Mouse (Mus musculus) induced T-regulatory cell, adult 2 months (primary cell): ENCODE data around the gene Rufy1.
A peak's percentile ranks its signal among the peaks of the same experiment; 100 is the strongest.
"Not testable (repeated sequence)": the region's sequence is repeated elsewhere in the genome, so short reads cannot be mapped to it uniquely, and the experiment has no call there.

Experiments
- DNase-seq: peaks from one replicate; pipeline ENCODE4 v3.0.0-alpha.2; 2012; ENCODE audit warnings: low read depth

Rufy1 gene

DNA sequence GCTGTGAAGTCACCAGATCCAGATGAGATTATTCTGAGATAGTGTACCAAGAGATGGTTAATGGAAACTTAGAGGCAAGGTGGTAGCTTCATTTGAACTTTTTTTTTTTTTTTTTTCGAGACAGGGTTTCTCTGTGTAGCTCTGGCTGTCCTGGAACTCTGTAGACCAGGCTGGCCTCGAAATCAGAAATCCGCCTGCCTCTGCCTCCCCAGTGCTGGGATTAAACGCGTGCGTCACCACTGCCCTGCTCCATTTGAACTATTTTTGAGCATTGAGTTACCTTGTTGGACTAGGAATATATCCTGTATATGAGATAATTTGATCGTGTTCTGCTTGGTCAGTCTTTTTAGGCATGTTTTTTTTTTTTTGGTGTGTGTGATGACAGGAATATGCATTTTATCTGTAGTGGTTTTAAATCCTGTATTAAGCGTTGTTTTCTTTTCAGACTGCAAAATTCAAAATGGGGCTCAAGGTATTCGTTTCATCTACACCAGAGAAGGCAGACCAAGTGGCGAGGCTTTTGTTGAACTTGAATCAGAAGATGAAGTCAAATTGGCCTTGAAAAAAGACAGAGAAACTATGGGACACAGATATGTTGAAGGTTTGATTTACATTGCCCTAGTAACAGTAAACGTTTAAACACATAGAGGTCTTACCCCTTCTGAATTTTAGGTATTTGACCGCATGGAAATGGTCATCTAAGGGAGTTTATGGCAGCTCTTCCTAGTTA lies 51.7 kb downstream of the Rufy1 start:
- DNase-seq, result no peak

DNA sequence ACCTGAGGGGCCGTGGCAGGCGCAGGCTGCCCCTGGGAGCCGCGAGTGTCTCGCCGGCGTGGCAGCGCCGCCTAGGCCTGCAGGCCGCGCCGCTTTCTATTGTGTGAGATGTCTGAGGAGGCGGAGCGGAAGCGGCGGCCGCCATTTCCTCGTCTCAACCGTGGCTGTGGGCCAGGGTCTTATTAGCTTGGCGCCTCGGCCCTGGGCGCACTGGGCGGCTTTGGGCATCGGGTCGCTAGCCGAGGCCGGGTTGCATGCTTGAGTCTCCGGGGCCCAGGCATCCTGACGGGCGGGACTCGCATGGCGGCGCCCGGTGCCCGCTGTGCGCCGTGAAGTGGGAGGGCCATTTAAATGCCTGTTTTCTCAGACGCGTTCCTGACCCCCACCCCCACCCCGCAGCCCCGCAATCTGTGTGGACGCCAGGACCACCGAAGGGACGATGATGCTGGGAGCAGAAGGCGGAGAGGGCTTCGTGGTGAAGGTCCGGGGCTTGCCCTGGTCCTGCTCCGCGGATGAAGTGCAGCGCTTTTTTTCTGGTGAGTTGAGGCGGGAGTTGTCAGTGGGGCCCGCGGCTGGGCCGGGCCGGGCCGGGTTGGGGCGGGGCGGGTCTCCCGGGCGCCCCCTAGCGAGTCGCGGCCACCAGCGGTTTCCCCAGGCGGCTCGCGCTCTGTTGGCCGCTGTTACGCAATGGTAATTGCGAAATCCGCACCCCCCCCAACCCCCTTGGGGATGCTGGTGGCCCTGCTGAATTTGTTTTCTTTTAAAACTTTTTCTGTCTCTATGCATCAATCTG lies 52.8 kb downstream of the Rufy1 start:
- peak; percentile 92 for DNase-seq

DNA sequence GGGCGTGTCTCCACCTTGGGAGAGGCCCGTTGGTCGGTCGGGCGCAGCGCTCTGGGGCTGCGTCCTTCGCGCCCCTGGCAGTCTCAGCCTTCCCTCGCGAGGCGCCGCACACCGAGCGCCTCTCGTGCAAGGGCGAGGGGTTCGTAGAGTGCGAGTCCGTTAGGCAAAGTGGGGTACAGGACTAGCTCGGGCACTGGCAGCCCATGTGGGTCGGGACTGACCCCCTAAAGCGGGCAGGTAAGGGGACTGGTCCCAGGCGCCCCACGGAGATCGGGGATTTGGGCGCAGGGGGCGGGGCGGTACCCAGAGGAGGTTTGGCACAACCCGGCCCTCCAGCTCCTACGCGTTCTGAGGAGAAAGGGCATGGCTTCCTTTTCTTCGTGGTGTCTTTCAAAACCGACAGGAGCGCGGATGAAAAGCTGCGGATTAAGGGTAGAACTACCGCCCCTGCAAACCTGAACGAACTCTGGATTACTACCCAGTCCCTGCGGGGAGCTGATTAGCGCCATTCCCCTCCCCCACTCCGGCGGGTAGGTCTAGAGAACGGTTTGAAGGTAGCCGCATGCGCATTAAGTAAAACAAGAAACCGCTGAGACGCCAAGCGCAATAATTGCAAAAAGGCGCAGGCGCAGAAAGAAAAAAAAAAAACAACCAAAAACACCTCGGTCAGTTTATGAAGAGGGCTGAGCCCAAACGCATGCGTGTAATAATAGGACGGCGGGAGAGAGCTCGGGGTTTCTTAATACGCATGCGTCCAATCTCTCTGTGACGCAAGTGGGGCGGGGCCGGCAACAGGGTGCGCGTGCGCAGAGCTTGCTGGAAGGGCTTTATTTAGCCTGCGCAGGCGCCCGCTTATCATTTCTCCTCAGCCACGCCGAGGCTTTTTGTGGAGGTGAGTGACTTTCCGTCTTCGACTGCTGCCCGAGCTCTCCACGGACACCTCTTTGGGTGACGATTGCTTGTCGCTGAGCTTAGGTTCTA lies 53.7 kb downstream of the Rufy1 start, which contains the start of gene Hnrnph1:
Hnrnph1 (plus strand) TSS at position 80 of the 981 bp plus-strand sequence.
- DNase-seq, result peak; percentile 100

DNA sequence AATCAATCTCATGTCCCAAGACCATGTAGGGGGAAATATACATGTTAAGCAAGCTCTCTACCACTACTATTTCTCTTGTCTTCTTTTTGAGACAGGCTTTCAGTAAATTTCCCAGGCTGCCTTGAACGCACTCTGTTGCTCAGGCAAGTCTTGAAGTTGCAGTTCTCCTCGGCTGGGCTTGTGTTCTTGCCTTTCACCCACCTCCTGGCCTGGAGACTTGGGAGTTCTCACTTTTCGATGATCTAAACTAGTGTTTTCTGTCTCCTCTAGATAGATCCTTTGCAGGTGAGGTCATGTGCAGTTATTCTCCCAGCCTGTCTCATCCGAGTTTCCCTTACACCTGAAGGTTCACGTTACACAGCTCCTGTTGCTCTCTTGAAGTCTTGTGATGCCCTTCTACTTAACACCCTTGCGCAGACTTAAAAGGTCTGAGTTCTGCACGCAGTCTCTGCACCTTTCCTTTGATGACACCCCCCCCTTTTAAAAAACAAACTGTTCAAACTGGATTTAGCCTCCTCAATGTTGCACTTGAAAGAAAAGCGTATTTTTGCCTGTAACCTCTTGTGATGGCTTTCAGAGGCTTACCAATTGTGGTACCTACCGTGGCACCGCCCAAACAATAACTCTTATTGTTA lies 54.7 kb downstream of the Rufy1 start:
- DNase-seq, result no peak

DNA sequence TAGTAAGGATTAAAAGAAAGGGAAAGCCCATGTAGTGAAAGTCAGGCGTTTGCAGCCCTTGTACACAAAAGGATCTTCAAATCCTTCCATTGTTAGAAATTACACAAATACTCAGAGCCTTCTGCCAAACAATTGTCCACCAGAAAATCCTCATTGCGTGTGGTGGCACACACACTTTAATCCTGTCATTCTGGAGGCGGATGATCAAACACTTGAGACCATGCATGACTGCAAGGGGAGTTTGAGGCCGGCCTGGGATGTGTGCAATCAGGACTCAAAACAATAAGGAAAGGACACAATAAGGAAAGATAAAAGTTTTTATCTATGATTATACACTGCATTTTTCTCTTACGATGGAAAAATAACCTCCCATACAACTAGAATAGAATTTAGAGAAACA lies 55.5 kb downstream of the Rufy1 start:
- DNase-seq, result no peak

DNA sequence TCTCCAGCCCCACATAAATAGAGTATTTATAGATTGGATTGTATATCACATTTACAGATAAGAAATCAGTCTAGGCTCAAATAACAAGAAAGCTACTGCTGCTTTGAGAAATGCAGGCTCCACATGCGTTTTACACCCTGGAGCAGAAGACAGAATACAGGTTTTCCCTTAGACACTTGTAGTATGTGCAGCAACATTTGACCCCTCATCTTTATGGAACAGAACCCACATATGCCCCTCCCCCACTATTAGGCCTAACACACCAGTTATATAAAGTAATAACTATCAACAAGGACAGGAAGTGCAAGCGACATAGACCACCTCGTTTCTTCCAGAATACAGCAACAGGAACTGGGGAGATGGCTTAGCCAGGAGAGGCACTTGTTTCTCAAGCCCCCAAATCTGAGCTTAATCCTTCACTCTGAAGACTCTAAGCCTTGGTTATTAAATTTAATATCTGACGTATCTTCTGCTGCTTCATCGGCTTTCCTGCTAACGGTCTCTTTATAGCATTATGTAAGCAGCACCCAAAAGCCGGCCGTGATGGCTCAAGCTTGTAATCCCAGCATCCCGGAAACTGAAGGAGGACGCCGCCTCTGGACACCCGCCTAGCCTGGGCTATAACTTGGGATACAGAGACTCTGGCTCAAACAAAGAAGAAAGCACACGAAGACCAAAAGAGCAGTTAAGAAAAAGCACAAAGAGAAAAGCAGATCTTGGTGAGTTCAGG lies 56.5 kb downstream of the Rufy1 start:
- DNase-seq, result no peak

DNA sequence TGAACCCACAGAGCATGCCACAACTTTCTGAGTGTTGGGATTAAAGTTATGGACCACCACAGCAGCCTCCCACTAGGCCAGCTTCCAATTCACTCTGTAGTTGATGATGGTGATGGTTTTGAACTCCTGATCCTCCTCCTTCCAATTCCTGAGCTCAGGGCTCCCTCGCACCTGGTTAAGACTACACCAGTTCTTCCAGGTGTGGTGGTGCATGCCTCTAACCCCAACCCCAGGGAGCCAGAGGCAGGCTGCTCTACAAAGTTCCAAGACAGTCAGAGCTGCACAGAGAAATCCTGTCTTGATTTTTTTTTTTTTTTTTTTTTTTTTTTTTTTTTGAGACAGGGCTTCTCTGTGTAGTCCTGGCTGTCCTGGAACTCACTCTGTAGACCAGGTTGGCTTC lies 57.3 kb downstream of the Rufy1 start:
- no peak for DNase-seq

DNA sequence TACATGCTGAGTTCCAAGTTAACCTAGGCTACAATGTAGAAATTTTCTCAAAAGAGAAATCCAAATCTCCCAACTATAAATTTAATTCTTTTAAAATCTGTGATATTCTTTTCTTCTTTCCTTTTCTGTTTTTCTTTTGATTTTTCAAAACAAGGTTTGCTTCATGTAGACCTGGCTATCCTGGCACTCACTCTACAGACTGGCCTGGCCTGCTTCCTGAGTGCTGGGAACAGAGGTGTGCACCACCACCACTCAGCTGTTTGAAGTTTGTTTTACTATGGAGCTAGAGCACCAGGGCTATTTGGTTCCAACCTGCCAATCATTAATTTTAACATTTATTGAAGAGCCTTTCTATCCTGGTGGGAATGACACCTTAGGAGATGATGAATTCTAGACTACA lies 57.8 kb downstream of the Rufy1 start:
- DNase-seq, result no peak

DNA sequence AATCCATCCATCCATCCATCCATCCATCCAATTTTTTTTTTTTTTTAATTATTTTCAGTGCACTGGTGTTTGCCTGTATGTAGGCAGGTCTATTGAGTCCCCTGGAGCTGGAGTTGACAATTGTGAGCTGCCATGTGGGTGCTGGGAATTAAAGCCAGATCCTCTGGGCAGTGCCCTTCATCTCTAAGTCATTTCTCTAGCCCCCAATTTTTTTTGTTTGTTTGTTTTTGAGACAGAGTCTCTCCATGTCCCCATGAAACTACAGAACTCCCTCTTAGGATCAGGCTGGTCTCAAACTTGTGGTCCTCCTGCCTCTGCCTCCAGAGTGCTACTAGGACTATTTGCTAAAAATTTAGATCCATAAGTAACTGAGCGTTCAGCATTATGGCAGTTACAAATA lies 59.0 kb downstream of the Rufy1 start:
- no peak for DNase-seq

DNA sequence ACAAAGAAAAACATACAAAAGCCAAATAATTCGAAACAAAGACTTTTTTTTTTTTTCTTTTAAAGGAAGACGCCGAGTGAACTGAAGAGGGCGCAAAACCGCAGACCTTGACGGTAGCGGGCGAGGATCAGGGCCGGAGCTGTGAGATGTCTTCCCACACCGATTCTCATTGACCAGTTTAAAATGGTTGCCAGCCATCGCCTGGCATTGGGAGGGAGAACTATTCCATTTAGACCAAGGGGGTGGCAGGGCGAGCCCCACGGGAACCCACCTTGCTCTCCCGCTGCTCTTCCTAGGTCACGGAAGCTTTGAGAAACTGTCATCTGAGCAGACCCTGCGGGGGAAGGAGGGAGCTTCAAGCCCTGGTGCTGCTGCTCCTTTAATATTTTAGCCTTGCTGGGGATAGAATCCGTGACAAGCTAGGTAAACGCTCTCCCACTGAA lies 59.5 kb downstream of the Rufy1 start:
- DNase-seq, result peak; percentile 84

DNA sequence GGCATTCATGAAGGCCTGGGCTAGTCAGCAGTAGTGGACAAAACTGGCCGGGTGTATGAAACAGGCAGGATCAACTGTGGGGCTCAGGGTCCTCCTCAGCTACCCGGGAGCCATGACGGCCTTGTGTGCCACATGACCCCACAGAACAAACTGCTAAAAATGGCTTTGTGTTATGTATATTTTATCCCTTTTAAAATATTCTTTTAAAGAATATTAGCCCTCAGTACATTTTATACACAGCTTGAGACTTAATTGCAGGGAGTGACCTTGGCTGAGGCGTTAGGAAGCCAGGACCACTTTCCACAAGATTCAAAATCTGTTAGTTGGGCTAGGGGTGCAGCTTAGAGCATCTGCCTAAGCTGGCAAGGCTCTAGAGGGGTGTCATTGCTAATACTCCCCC lies 60.0 kb downstream of the Rufy1 start:
- no peak for DNase-seq

DNA sequence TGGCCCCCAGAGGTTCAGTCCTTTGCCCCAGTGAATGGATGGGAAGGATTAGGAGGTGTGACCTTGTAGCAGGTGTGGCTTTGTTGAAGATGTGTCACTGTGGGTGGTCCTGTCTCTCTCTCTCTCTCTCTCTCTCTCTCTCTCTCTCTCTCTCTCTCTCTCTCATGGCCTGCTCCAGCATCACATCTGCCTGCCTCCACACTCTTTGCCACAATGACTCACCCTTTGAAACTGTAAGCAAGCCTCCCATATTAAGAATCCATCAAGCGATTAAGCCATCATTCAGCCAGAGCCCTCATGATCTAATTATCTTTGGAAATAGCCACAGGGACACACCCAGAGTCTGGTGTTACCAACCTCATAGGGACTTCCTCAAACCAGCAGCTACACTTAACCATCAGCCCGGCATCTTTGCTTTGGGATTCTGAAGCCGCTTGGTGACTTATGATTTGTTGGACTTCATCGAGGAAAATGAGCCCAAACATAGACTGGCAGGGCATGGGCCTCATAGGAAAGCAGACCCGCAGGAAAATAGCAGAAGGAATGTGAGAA lies 61.5 kb downstream of the Rufy1 start:
- no peak for DNase-seq

DNA sequence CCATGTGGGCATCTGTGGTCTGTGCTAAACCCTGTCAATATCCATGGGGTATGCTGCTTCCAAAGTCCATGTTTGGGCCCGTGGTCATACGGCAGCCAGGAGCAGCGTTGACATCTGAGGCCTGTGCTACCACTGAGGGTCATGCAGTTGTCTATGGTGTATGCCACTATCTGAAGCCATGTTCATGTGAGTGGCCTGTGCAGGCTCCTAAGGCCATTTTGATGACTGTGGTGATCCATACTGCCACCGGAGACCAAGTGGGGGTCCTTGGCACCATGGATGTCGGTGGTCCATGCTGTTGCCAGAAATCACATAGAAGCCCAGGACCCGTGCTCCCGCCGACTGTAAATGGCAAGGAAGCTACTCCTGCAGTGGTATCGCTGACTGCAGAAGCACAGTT lies 63.4 kb downstream of the Rufy1 start:
- DNase-seq, result no peak

DNA sequence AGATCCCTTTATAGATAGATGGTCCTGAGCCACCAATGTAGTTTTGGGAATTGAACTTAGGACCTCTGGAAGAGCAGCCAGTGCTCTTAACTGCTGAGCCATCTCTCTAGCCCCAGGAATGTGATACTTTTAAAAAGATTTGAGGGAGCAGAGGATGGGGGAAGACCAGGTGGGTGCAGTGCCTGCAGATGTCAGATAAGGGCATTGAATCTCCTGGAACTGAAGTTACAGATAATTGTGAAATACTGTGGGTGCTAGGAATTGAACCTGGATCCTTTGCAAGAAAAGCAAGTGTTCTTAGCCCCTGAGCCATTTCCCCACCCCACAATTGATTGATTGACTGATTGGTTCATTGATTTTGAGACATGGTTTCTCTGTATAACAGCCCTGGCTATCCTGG lies 65.6 kb downstream of the Rufy1 start:
- no peak for DNase-seq

DNA sequence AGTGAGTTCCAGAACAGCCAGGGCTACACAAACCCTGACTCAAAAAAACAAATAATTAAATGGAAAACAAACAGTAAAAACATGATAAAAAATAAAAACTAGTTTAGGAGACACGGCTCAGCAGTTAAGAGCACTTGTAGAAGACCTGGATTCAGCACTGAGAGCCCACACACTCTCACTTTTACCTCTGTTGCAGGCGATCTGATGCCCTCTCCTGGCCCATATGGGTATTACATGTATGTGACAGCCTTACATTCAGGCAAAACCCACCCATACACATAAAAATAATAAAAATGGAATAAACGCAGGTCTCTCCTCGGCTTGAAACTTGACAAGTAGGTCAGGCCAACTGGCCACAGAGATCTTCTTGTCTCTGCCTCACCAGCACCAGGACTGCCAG lies 66.4 kb downstream of the Rufy1 start:
- peak; percentile 89 for DNase-seq

DNA sequence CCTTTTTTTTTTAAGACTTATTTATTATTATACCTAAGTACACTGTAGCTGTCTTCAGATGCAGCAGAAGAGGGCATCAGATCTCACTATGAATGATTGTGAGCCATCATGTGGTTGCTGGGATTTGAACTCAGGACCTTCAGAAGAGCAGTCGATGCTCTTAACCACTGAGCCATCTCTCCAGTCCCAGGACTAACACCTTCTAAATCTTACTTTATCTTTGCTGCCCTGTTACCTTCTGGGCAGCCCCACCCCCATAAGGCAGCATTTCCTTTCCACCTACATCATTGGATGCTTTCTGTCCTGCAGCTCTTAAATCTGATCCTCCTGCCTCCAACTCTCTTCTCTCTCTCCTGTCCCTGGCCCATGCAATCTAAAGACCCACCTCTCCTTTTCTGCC lies 69.6 kb downstream of the Rufy1 start:
- not testable (repeated sequence) for DNase-seq

DNA sequence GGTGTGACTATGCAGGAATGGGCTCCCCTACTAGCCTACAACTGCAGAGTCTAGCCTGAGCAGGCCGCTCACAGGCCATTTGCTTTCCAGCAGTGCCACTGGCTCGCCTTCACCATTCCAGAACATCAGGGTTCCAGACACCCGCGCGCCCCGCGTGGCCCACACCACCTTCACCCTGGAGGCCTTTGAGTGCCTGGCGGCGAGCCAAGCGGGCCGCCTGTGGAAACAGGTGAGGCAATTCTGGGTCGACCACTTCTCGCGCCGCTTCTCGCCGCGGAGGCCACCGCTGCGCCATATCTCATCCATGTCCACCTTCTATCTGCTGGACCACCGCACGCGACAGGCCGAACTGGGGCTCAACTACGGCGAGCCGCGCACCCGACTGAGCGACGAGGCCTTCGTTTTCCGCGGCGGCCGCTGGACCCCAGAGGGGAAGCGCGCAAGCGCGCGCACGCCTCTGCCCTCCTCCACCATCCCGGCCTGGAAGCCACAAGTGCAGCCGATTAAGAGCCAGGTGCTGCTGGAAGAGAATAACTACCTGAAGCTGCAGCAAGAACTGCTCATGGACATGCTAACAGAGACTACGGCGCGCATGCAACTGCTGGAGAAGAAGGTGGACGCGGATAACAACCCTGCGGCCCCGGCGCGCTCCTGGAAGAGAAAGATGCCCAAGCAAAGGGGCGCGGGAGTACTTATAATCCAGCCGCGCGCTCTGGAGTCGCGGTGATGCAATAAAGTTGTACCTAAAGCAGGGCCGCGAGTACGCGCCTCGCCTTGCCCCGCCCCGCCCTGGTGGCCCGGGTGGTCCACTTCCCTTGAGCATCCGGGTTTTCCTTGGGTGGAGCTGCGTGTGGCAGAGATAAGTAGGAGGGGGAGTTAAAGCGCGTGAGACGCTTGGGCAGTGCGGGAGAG lies 71.7 kb downstream of the Rufy1 start:
- DNase-seq, result peak; percentile 50

DNA sequence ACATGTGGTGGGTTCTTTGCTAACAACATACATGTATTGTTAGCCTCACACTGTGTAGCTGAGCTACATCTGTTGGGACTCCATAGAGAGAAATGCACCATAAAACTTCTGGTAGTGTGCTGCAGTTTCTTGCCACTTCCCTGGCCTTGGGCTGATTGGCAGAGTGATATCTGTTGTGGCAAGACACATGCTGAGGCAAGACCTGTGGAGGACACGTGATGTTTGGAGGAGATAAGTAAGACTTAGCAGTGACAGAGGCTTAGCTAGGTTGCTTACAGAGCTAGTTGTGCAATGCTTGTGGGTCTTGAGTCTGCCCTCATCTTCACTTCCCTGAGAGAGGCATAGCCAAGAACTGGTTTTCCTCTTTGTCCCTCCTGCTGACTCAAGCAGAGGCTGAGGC lies 75.5 kb downstream of the Rufy1 start:
- DNase-seq, result no peak

DNA sequence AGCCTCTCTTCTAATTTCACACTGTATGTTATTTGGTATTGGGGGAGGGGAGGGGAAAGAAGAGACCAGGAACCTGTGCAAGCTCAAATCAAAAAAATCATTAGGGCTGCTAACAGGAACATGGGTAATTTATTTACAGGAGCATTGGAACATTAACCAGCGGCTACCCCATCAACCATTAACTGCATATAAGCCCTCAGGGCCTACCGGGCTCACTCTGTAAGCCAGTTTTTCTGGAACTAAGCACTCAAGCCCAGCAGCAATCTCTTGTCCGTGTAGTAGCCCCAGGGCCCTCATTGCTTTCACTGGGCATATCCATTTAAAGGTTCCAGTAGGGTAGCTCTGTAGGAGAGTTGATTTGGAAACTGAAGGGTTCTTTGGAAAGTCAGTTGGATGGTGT lies 76.1 kb downstream of the Rufy1 start:
- DNase-seq, result no peak

DNA sequence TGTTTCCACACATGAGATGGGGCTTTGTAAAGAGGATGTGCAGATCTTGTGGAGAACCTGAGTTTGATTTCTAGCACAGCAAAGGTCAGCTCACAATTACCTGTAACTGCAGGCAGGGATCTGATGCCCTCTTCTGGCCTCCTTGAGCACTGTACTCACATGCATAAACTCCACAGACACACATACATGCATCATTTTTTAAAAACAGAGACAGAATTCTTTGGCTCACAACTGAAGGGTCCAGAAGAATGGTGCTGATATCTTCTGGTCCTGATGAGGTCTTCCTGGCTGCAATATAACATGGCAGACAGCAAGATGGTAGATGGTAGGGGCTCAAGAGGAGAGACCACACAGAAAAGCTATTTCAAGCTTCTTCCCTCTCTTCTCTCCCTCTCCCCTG lies 76.8 kb downstream of the Rufy1 start, which contains the start of gene Cby3:
Cby3 (plus strand) TSS at position 301 of the 400 bp plus-strand sequence.
- no peak for DNase-seq
